Mouse (Mus musculus) urinary bladder, postnatal 25 days (tissue): ENCODE results near the gene Cnih2.
"Not testable (repeated sequence)": the region's sequence is repeated elsewhere in the genome, so short reads cannot be mapped to it uniquely, and the experiment has no call there.

Experiments
- DNase-seq: peaks from one replicate; pipeline ENCODE4 v3.0.0; 2022; ENCODE audit warnings: low spot score

Gene Cnih2

DNA sequence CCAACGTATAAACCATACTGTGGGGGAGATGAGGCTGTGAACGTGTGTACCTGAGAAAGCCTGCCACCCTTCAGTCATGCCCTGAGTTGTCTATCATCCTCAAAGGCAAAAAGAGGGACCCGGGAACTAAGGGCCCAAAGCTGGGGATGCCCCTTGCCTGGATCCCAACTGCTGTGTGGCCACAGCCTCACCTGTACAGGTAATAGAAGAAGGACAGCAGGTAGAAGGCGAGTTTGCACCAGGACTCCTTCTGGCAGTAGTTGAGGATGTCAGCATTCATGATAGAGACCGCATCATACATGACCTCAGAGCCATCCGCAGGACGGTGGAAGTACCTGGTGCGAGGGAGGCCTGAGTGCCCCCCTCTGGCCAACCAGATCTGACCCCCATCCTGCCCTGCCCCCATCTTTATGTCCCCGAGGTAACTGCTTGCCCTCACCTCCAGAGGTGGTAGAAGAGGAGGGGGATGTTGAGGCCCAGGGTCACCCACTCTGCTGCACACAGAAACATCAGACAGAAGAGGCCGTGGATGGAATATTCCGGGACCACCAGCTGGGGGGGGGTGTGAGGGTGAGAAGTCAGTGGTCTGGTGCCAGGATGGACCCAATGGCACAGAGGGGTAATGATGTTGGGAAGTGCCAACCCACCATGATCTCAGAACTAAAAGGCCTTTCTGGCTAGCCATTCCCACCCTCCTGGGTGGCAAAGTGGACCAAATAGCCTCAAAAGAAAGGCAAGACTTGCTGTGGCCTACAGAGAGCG, 4.7 kb downstream of the Cnih2 start:
- DNase-seq, result no peak

DNA sequence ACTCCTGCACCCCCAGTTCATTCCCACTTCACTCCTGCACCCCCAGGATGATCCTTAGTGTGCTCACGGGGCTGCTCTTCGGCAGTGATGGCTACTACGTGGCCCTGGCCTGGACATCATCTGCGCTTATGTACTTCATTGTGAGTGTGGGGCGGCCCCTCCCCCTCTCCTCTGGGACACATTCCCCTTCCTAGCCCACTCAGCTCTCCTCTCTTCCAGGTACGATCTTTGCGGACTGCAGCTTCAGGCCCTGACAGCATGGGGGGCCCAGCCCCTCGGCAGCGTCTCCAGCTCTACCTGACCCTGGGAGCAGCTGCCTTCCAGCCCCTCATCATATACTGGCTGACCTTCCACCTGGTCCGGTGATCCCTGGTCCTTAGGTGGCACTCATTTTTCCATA, 6.2 kb downstream of the Cnih2 start:
- no peak for DNase-seq

DNA sequence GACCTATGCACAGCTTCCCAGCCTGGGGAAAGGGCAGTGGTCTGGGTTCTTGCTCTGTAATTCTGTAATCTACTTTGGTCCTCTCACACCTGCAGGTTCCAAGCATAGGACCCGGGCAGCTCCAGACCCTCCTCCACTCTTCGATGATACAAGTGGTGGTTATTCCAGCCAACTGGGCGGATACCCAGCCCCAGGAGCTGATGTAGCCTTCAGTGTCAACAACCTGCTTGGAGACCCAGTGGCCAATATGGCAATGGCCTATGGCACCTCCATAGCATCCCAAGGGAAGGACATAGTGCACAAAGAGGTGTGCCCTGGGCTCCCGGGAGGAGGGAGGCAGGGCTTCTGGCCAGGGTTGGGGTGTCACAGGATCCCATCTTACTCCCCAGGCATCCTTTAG, 9.0 kb downstream of the Cnih2 start:
- DNase-seq, result no peak

- DNase-seq, result peak; percentile 93
Measured at GRCm38 (mm10) chr19:5087884-5088728, 10.2 kb downstream of the Cnih2 start, which contains the start of gene Yif1a. Yif1a (plus strand) TSS chr19:5088538.

DNA sequence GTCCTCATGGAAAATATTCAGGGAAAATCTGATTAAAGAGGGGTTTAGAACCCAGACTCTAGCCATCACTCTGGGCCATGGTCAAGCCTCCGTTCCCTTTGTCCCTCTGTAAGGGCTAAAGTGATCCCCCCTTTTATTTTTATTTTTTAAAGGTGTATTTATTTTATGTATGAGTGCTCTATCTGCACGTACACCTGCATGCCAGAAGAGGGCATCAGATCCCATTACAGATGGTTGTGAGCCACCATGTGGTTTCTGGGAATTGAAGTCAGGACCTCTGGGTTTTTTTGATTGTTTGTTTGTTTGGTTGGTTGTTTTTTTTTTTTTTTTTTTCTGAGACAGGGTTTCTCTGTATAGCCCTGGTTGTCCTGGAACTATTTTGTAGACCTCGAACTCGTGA, 11.8 kb downstream of the Cnih2 start:
- not testable (repeated sequence) for DNase-seq

DNA sequence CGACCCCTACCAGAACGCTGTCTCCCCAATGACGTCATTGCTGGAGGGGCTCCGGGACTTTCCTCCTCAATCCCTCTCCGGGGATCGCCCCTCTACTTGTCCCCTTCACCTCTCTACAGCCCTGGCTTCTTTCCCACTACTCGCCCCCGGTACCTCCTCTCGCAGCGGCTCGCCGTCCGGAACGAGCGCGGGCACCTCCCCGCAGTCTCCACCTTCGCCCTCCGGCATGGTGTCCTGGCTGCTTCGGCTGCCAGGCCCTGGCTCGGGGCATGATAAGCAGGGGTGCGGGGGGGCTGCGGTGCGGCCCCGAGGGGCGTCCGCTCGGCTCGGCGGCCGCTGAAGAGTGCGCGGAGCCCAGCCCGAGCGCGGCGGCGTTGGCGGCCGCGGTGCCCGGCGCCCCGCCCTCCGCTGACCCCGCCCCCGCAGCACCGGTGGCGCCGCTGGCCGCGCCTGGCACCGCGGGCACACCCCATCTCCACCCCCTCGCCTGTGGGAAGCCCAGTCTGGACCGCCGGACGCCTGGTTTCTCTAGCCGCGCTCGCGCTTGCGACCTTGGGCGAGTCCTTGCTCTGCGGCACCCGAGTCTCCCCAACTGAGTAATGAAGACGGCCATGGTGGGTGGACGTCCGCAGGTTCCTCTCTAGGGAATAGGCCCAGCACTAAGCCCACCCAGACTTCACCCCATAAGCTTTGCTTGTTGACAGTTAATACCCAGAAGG, 13.0 kb downstream of the Cnih2 start, which contains the start of gene Tmem151a:
TSS of gene Tmem151a (minus strand) at position 387 of the 719 bp plus-strand sequence.
- peak; percentile 46 for DNase-seq

GRCm38 (mm10) chr19:5084834-5085144, 13.5 kb downstream of the Cnih2 start:
- DNase-seq, result no peak

- no peak for DNase-seq
Measured at GRCm38 (mm10) chr19:5083961-5084833, 14.1 kb downstream of the Cnih2 start.

- DNase-seq, result no peak
Measured at GRCm38 (mm10) chr19:5082596-5082995, 15.7 kb downstream of the Cnih2 start.

DNA sequence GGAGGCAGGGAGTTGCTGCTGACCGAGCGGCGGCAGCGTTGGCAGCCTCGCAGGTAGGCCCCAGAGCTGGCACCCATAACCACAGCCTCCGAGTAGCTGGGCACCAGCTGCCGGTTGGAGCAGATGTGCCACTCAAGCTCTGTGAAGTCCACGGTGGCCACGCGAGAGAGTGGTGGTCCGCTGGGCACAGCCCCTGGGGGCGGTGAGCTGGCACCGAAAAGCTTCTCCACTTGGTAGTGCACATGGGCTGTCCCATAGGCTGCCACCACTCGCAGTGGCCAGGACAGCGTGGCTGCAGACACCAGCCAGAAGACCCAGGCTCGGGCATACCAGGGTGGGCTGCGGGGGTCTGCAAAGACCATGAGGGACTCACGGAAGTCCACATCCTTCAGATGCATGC, 16.3 kb downstream of the Cnih2 start:
- no peak for DNase-seq

DNA sequence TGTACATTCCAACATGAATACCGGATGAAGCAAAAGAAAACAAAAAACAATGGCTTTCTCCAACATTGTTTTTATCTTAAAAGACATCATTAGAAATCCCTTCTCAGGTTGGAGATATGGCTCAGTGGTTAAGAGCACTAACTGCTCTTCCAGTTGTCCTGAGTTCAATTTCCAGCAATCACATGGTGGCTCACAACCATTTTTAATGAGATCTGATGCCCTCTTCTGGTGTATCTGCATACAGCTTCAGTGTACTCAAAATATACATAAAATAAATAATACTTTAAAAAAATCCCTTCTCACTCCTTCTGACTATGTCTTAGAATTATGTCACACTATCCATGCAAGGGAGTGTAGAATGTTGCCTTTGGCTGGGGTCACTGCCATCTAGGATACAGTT, 19.0 kb downstream of the Cnih2 start:
- DNase-seq, result no peak

GRCm38 (mm10) chr19:5073518-5073917, 24.8 kb downstream of the Cnih2 start:
- DNase-seq, result no peak

- DNase-seq, result peak; percentile 63
Measured at GRCm38 (mm10) chr19:5073028-5073427, 25.3 kb downstream of the Cnih2 start.

GRCm38 (mm10) chr19:5072389-5073019, 25.8 kb downstream of the Cnih2 start:
- DNase-seq, result no peak

- peak; percentile 76 for DNase-seq
Measured at GRCm38 (mm10) chr19:5071545-5072369, 26.6 kb downstream of the Cnih2 start.

GRCm38 (mm10) chr19:5071077-5071476, 27.2 kb downstream of the Cnih2 start:
- no peak for DNase-seq

- no peak for DNase-seq
Measured at GRCm38 (mm10) chr19:5069978-5070377, 28.3 kb downstream of the Cnih2 start.

DNA sequence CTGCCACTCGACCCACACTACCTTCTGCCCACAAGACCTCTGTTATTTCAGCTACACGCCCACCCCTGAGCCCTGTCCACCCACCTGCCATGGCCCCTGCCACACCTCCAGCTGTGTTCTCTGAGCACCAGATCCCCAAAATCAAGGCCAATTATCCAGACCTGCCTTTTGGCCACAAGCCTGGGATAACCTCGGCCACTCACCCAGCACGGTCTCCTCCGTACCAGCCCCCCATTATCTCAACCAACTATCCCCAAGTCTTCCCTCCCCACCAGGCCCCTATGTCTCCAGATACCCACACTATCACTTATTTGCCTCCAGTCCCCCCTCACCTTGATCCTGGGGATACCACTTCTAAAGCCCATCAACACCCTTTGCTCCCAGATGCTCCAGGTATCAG, 28.8 kb downstream of the Cnih2 start:
- DNase-seq, result no peak

DNA sequence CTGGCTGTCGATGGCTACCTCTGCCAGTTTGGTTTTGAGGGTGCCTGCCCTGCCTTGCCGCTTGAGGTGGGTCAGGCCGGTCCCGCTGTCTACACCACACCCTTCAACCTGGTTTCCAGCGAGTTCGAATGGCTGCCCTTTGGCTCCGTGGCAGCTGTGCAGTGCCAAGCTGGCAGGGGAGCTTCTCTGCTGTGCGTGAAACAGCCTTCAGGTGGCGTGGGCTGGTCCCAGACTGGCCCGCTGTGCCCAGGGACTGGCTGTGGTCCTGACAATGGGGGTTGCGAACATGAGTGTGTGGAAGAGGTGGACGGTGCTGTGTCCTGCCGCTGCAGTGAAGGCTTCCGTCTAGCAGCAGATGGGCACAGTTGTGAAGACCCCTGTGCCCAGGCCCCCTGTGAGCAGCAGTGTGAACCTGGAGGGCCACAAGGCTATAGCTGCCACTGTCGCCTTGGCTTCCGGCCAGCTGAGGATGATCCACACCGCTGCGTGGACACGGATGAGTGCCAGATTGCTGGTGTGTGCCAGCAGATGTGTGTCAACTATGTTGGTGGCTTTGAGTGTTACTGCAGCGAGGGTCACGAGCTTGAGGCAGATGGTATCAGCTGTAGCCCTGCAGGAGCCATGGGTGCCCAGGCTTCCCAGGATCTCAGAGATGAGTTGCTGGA, 29.6 kb downstream of the Cnih2 start:
- DNase-seq, result no peak
